Mouse (Mus musculus) olfactory bulb, adult 2 months (tissue): ENCODE measurements around the gene Klhl6. TPM values are rescaled to one million over a fixed set of nuclear protein-coding genes. Genes with fewer than 3 reads are reported as not detected.
A peak's percentile ranks its signal among the peaks of the same experiment; 100 is the strongest.

Source experiments
- H3K27ac ChIP-seq: fragments of 200-500 bp; 2 replicates; pipeline ENCODE4 v1.5.1; 2012; ENCODE audit warnings: low read depth, low read length; ENCODE audit not compliant: insufficient read depth
- H3K4me1 ChIP-seq: fragments of 200-500 bp; 2 replicates; pipeline ENCODE4 v1.6.1; 2012; ENCODE audit warnings: low read length; ENCODE audit not compliant: control insufficient read depth, insufficient read depth
- H3K4me3 ChIP-seq: fragments of 200-500 bp; 2 replicates; pipeline ENCODE4 v1.5.1; 2012; ENCODE audit warnings: mild to moderate bottlenecking, low read depth, low read length, moderate library complexity; ENCODE audit not compliant: insufficient read depth
- CTCF ChIP-seq: fragments of 200-500 bp; IDR thresholded peaks from 2 replicates; pipeline ENCODE4 v1.5.1; 2012; ENCODE audit warnings: low read depth, mild to moderate bottlenecking, low read length, moderate library complexity; ENCODE audit not compliant: insufficient read depth
- POLR2A ChIP-seq: fragments of 200-500 bp; IDR thresholded peaks from 2 replicates; pipeline ENCODE4 v1.6.1; 2012; ENCODE audit warnings: mild to moderate bottlenecking, low read depth, low read length, moderate library complexity; ENCODE audit not compliant: insufficient read depth
- WGBS: fragments of 180-500 bp; shearing (Covaris S2); methylation state at CpG from one replicate; pipeline ENCODE4 v1.1.7; 2018; 5-methylcytosine and 5-hydroxymethylcytosine counted together
- polyA plus RNA-seq: library from polyadenylated mRNA; stranded (reverse); fragments of >200 nt; gene quantifications from 2 replicates; pipeline ENCODE4 v1.2.4, GENCODE M21; 2012; ENCODE audit warnings: low replicate concordance; ENCODE audit not compliant: missing spikeins, insufficient read depth, insufficient read length

Gene Klhl6
- polyA plus RNA-seq, 1 experiment: not detected

DNA sequence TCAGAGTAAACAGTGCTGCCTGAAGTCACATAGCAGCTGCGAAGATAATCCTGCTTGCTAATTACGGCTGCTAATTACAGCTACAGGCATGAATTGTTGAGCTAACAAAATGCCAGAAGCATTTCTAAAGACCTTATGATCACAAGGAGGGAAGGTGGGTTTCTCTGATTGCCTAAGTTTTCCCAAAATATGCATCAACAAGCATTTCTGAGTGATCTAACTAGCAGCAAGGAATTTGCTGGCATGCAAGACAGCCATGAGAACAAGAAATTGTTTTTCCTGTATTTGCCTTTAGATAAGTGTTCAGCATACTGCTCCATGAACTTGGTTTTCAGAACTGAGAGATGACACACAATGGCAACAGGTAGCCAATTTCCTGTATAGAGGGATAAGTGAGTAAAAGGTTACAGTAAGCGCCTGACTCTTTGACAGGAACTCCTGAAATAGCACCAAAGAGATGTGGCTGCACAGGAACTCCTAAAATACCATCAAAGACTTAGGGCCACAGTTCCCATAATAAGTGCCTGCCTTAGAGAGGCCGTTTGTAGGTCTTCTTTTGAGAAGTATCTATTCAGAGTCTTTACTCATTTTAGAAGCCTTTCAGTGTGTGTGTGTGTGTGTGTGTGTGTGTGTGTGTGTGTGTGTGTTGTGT, 22.3 kb downstream of the Klhl6 start:
- 17% methylated on average over 4 of the region's 4 CpGs for WGBS
- Histone ChIP-seq H3K27ac (peak overlapping the region; percentile 57; the same call in 1 of the 2 replicates), H3K4me1 (no peaks in the 10 kb centered on the region), H3K4me3 (no peak overlapping the region)
- TF ChIP-seq POLR2A (no peak), CTCF (no peak)

DNA sequence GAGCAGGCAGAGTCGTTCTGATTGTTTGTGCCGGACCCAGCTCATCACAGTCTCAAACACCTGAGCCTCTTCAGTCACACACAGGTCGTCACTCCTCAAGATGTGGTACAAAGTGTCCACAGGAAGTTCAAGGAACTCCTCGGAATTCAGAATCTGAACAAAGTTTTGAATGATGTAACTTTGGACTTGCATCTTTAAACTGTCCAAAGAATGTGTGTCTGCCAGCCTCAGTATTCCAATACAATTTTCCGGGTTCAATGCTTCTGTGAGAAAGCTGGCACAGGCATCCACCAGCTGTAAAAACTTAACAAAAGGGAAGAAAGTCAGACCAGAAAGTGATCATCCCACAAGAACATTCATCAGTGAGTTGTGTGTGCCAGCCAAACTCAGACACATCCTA, 25.8 kb downstream of the Klhl6 start:
- WGBS: 87% methylated on average over 5 of the region's 5 CpGs

DNA sequence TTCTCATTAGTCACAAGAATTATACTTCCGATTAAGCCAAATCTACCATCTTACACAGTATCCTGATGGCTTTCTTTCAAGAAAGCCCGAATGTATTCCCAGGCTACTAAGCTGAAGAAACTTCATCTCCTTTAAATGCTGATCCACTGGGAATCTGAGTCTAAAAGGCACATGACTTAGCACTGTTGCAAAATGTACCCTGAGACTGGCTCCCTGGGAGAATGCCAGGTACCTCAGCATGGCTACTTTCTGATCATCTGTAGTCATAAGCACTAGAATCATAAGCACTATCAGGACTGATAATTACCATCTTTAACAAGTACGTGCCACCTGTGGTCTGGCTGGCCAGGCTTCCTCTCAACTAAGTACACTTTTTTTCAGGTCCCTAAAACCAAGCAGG, 35.5 kb downstream of the Klhl6 start:
- no peak overlapping the region for H3K27ac ChIP-seq
- H3K4me3 ChIP-seq: no peak overlapping the region
- H3K4me1 ChIP-seq: peaks cover 3% of the 10 kb centered on the region; the same call in 1 of the 2 replicates
- WGBS: 93% methylated on average over 3 of the region's 3 CpGs
- TF ChIP-seq CTCF (no peak), POLR2A (no peak)

More for the DNA sequence above, 25.8 kb downstream of the Klhl6 start:
- H3K4me1 ChIP-seq: no peaks in the 10 kb centered on the region
- TF ChIP-seq CTCF (no peak), POLR2A (no peak)
- H3K27ac ChIP-seq: no peak overlapping the region
- no peak overlapping the region for H3K4me3 ChIP-seq

- 76% methylated on average over 11 of the region's 11 CpGs for WGBS
- H3K27ac ChIP-seq: no peak overlapping the region
These were observed 36.1 kb downstream of the Klhl6 start for GRCm38 (mm10) chr16:19946578-19947298.

DNA sequence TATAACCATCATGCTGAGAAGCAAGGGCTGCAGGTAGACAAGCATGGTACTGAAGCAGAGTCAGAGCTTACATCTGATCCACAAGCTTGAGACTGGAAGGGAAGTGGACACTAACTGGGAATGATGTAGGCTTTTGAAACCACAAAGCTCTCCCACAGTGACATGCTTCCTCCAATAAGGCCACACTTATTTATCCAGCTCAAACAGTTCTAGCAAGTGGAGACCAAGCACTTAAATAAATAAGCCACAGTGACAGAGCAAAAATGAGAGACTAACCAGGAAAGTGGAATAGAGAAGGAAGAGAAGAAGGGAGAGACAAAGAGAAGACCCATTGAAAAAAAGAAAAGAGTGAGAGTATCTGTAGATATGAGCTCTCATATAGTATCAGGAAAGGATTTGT, 62.0 kb downstream of the Klhl6 start:
- H3K4me3 ChIP-seq: no peak overlapping the region
- H3K27ac ChIP-seq: no peak overlapping the region
- H3K4me1 ChIP-seq: no peaks in the 10 kb centered on the region
- TF ChIP-seq CTCF (no peak), POLR2A (no peak)

More at GRCm38 (mm10) chr16:19946578-19947298, 36.1 kb downstream of the Klhl6 start:
- Histone ChIP-seq H3K4me1 (peaks cover 3% of the 10 kb centered on the region; the same call in 1 of the 2 replicates), H3K4me3 (no peak overlapping the region)
- TF ChIP-seq POLR2A (no peak), CTCF (no peak)

DNA sequence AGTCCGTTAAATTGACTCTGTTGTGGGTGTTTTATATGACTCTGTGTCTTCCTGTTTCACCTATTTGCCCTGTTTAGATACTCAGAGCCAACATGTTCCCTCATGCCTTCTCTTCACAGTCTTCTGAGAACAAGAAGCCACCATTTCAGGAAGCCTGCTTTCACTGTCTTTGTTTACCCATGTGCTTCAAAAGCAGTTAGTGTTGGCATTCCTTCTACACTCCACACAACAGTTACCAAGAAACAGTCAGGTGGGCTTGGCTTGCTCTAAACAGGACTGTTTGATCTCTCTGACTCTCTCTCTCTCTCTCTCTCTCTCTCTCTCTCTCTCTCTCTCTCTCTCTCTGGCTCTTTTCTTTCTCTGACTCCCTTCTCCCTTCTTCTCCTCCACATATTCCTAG, 64.6 kb downstream of the Klhl6 start:
- no peaks in the 10 kb centered on the region for H3K4me1 ChIP-seq
- TF ChIP-seq POLR2A: no peak
- no peak for TF ChIP-seq CTCF
- no peak overlapping the region for H3K27ac ChIP-seq
- no peak overlapping the region for H3K4me3 ChIP-seq
- 82% methylated on average over 1 of the region's 1 CpGs for WGBS

DNA sequence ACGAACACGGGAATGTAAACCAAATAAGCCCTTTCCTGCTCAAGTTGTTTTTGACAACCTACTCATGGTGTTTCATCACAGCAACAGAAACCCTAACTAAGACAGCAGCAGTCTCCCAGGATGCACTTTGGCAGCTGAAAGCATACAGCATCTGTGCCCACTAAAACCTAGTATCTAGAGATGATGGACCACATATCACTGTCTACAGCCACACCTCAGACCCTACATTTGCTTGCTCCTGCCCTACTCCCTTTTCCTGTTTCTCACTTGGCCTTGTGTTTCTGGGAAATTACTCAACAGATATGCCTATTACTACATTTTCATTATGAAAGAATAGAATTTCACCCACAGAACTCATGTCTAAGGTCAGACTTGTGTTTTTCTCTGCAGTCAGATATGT, 70.3 kb downstream of the Klhl6 start:
- H3K4me3 ChIP-seq: no peak overlapping the region
- 84% methylated on average over 2 of the region's 2 CpGs for WGBS
- H3K27ac ChIP-seq: no peak overlapping the region
- TF ChIP-seq CTCF (no peak), POLR2A (no peak)
- no peaks in the 10 kb centered on the region for H3K4me1 ChIP-seq

- Histone ChIP-seq H3K4me3 (no peak overlapping the region), H3K4me1 (no peaks in the 10 kb centered on the region), H3K27ac (no peak overlapping the region)
- 68% methylated on average over 3 of the region's 3 CpGs for WGBS
- no peak for TF ChIP-seq POLR2A
- no peak for TF ChIP-seq CTCF
These were observed 74.5 kb downstream of the Klhl6 start for GRCm38 (mm10) chr16:19908291-19908690.

DNA sequence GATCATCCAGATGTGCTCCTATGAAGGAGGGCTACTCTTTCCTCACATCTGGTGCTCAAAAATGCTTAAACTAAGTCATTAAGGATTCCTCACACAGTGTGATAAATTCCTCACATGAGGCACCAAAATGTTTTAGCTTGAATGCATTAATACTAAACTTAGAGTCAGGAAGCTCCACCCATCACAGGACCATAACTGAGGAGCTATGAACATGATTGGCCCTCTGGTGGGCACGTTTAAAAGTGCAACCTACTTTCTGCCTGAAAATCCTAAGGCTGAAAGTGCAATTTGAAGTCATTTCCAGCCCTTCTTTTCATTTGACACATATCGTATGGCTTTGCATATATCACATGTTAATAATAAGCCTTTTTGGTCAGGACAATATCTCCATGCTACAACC, 75.7 kb downstream of the Klhl6 start:
- TF ChIP-seq CTCF (no peak), POLR2A (no peak)
- no peak overlapping the region for H3K27ac ChIP-seq
- H3K4me1 ChIP-seq: no peaks in the 10 kb centered on the region
- no peak overlapping the region for H3K4me3 ChIP-seq
- WGBS: 39% methylated on average over 2 of the region's 2 CpGs
